Mouse (Mus musculus): ENCODE data around the gene Eda2r. TPM values are rescaled to one million over a fixed set of nuclear protein-coding genes. Genes with fewer than 3 reads are reported as not detected.

Eda2r gene
- 0.07 and 0.14 TPM in 2 replicates for polyA plus RNA-seq (2012; rRNA removed)

DNA sequence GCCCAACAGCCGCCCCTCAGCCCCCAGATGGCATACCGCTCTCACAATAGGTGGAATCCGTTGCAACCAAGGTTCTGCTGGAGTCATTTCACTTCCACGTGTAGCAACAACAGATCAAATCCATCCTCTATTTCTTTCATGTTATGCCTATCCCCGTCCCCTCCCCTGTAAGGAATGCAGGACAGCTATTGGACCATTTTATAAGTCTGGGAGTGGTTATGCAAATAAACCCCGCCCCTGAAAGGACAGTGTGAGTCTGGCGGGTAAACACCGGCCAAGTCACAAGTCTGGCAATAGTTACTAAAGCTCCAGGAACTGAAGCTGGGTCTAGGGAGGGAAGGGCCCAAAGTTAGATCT lies at the start of gene Eda2r:
TSS of gene Eda2r (minus strand) at position 152 of the 357 bp plus-strand sequence.
- no peak within 1 kb of the TSS for H3K4me3 ChIP-seq (ENCODE audit: extremely low read depth, insufficient read depth, insufficient read length)
- no peak for TF ChIP-seq CTCF (IDR thresholded peaks at IDR 0.05; ENCODE audit: extremely low read depth, insufficient read depth, insufficient read length, insufficient replicate concordance)
- no peak for TF ChIP-seq POLR2A (IDR thresholded peaks at IDR 0.05; ENCODE audit: low read depth, low read length)
- 23% methylated on average over 8 of the region's 8 CpGs for WGBS
- H3K4me1 ChIP-seq (ENCODE audit: control insufficient read depth, insufficient read depth, insufficient read length): no peaks in the 10 kb centered on the region
- no peak for DNase-seq (ENCODE audit: low read depth in 1 of 2, low spot score in 2 of 2)
- H3K27ac ChIP-seq (ENCODE audit: insufficient read depth, low read length): no peak within 1 kb of the TSS
- no peaks in the 10 kb centered on the region for H3K36me3 ChIP-seq (ENCODE audit: control insufficient read depth, insufficient read depth, low read length)
- H3K27me3 ChIP-seq (ENCODE audit: control insufficient read depth, insufficient read depth, low read length): no peaks in the 10 kb centered on the region

DNA sequence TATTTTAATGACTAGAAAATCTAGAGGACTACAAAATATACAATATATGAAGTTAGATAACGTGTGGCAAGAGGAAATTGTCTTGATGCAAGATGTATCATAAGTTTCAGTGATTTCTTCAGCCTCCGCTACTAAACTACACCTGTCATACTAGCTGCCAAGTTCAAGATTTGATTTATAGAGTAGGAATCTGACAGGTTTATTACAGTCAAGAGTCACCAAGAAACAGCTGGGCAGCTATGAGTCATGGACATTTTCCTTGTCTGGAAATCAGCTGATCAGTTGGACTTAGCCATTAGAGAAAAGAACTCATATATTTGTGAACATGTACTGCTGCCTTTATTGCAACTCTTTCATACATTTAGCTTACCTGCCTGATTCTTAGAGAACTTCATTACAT lies 20.9 kb upstream of the Eda2r start:
- Histone ChIP-seq H3K4me1 (ENCODE audit: control insufficient read depth, insufficient read depth, insufficient read length) (no peaks in the 10 kb centered on the region), H3K27ac (ENCODE audit: insufficient read depth, low read length) (no peak overlapping the region), H3K36me3 (ENCODE audit: control insufficient read depth, insufficient read depth, low read length) (no peaks in the 10 kb centered on the region), H3K4me3 (ENCODE audit: extremely low read depth, insufficient read depth, insufficient read length) (no peak overlapping the region), H3K27me3 (ENCODE audit: control insufficient read depth, insufficient read depth, low read length) (no peaks in the 10 kb centered on the region)
- TF ChIP-seq CTCF (IDR thresholded peaks at IDR 0.05; ENCODE audit: extremely low read depth, insufficient read depth, insufficient read length, insufficient replicate concordance): no peak
- no peak for TF ChIP-seq POLR2A (IDR thresholded peaks at IDR 0.05; ENCODE audit: low read depth, low read length)
- WGBS: 65% methylated on average over 2 of the region's 2 CpGs
- no peak for DNase-seq (ENCODE audit: low read depth in 1 of 2, low spot score in 2 of 2)

DNA sequence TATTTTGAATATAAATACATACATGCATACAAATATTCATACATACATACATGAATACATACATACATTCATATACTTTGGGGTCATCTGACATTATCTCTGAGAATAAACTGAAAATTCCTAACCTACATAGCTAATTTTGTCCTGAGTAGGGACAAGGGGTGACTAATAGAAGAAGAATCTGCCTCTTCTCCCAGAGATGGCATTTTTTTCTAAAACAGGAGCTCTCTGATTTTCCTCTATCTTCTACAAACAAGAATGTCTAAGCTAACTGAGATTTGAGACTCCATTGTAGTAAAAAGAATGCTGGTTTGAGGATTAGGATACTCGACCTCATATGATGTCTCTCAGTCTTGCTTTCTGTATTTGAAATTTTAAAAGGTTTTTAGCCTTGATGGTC lies 1.1 kb upstream of the Eda2r start:
- Histone ChIP-seq H3K4me1 (ENCODE audit: control insufficient read depth, insufficient read depth, insufficient read length) (no peaks in the 10 kb centered on the region), H3K4me3 (ENCODE audit: extremely low read depth, insufficient read depth, insufficient read length) (no peak overlapping the region), H3K36me3 (ENCODE audit: control insufficient read depth, insufficient read depth, low read length) (no peaks in the 10 kb centered on the region), H3K27me3 (ENCODE audit: control insufficient read depth, insufficient read depth, low read length) (no peaks in the 10 kb centered on the region), H3K27ac (ENCODE audit: insufficient read depth, low read length) (no peak overlapping the region)
- WGBS: 54% methylated on average over 1 of the region's 1 CpGs
- TF ChIP-seq POLR2A (IDR thresholded peaks at IDR 0.05; ENCODE audit: low read depth, low read length): no peak
- TF ChIP-seq CTCF (IDR thresholded peaks at IDR 0.05; ENCODE audit: extremely low read depth, insufficient read depth, insufficient read length, insufficient replicate concordance): no peak
- DNase-seq (ENCODE audit: low read depth in 1 of 2, low spot score in 2 of 2): no peak

DNA sequence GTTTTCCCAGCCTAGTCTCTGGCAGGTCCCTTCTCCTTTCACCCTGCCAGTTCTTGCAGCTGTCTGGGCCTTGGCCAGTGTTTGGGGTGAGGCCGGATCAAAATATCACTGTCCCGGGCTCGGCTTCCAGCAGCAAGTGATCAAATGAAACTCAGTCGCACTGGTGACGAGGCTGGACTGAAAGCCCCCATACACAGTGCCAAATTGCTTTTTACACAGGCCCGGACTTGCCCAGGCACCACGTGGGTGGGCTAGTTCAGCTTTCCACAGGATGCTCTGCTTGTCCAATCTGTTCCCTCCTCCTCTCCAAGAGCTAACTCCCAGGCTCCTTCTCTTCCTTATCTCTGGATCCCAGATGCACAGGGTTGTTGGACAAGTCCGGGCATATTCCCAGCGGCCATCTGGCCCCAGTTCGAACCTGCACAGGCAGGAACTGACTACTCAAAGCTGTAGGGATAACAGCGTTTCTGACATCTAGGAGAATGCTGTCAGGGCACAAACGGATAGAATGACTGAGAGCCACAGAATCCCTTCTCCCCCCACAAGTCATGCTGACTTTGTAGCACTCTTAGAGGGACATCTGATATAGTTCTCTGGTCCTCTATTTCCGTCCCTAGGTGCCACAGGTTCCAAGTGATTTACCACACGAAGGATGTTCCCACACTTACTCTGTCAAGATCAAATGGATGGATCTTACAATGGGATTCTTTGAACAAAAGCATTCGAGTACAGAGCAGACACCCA lies 523 bp downstream of the Eda2r start:
- no peaks in the 10 kb centered on the region for H3K27me3 ChIP-seq (ENCODE audit: control insufficient read depth, insufficient read depth, low read length)
- TF ChIP-seq POLR2A (IDR thresholded peaks at IDR 0.05; ENCODE audit: low read depth, low read length) (no peak), CTCF (IDR thresholded peaks at IDR 0.05; ENCODE audit: extremely low read depth, insufficient read depth, insufficient read length, insufficient replicate concordance) (no peak)
- WGBS: 34% methylated on average over 15 of the region's 15 CpGs
- no peaks in the 10 kb centered on the region for H3K36me3 ChIP-seq (ENCODE audit: control insufficient read depth, insufficient read depth, low read length)
- DNase-seq (ENCODE audit: low read depth in 1 of 2, low spot score in 2 of 2): no peak
- no peaks in the 10 kb centered on the region for H3K4me1 ChIP-seq (ENCODE audit: control insufficient read depth, insufficient read depth, insufficient read length)
- no peak overlapping the region for H3K4me3 ChIP-seq (ENCODE audit: extremely low read depth, insufficient read depth, insufficient read length)
- H3K27ac ChIP-seq (ENCODE audit: insufficient read depth, low read length): no peak overlapping the region

DNA sequence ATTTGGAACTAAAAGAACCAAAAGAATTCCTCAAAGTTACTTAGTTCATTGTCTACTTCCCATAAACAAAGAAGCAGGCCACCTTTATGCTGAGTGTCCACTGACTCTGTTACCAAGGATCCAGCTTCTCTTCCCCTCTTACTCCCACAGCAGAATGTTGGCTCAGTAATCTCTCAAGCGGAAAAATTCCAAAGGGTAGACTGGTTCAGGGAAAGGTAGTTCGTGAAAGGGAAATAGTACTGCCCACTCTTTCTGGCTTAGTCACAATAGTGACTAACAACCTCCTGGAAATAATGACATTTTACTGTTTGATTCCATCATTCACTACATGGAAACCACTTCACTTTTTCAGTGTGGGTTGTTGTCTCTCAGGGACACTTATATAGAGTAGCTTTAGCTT lies 4.2 kb downstream of the Eda2r start:
- H3K36me3 ChIP-seq (ENCODE audit: control insufficient read depth, insufficient read depth, low read length): no peaks in the 10 kb centered on the region
- 93% methylated on average over 2 of the region's 2 CpGs for WGBS
- no peaks in the 10 kb centered on the region for H3K27me3 ChIP-seq (ENCODE audit: control insufficient read depth, insufficient read depth, low read length)
- no peak overlapping the region for H3K4me3 ChIP-seq (ENCODE audit: extremely low read depth, insufficient read depth, insufficient read length)
- DNase-seq (ENCODE audit: low read depth in 1 of 2, low spot score in 2 of 2): no peak
- TF ChIP-seq POLR2A (IDR thresholded peaks at IDR 0.05; ENCODE audit: low read depth, low read length) (no peak), CTCF (IDR thresholded peaks at IDR 0.05; ENCODE audit: extremely low read depth, insufficient read depth, insufficient read length, insufficient replicate concordance) (no peak)
- no peaks in the 10 kb centered on the region for H3K4me1 ChIP-seq (ENCODE audit: control insufficient read depth, insufficient read depth, insufficient read length)
- no peak overlapping the region for H3K27ac ChIP-seq (ENCODE audit: insufficient read depth, low read length)

DNA sequence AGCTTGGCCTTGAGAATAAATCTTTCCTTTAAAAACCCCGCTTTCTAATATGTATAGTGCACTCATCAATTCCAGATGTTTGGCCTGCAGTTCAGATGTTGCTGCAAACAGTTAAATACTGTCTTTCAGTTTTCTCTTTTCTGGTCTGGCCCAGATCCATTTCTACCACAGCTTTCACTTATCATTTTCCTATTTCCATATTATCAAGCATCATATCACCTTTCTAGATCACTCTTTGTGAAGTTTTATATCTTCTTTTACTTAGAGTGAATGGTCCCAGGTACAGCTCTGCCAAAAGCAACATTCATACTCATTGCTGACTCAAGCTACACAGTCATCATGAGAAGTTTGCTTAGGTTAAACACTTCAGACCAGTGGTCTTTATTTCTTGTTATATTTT lies 7.8 kb downstream of the Eda2r start:
- no peaks in the 10 kb centered on the region for H3K4me1 ChIP-seq (ENCODE audit: control insufficient read depth, insufficient read depth, insufficient read length)
- no peak for TF ChIP-seq POLR2A (IDR thresholded peaks at IDR 0.05; ENCODE audit: low read depth, low read length)
- no peak for TF ChIP-seq CTCF (IDR thresholded peaks at IDR 0.05; ENCODE audit: extremely low read depth, insufficient read depth, insufficient read length, insufficient replicate concordance)
- no peak for DNase-seq (ENCODE audit: low read depth in 1 of 2, low spot score in 2 of 2)
- H3K36me3 ChIP-seq (ENCODE audit: control insufficient read depth, insufficient read depth, low read length): no peaks in the 10 kb centered on the region
- WGBS: 72% methylated on average over 1 of the region's 1 CpGs
- no peak overlapping the region for H3K4me3 ChIP-seq (ENCODE audit: extremely low read depth, insufficient read depth, insufficient read length)
- no peaks in the 10 kb centered on the region for H3K27me3 ChIP-seq (ENCODE audit: control insufficient read depth, insufficient read depth, low read length)
- no peak overlapping the region for H3K27ac ChIP-seq (ENCODE audit: insufficient read depth, low read length)

DNA sequence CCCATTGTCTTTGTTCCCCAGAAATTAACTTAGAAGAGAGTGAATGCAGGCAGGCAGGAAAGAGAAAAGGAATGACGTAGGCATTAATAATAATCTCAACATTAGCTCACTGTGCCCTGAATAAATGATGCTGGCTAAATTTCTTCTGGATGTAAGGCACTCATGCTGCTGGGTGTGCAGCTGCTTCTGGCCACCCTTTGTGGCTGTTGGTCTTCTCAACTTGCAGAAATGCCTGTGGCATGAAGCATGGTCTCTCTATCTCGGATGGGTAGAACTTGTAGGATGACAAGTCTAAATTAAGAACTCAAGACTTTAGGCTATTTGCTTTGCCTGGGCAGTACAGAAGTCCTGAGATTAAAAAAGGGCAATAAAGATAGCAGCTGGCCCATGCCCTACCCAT lies 8.3 kb downstream of the Eda2r start:
- no peak overlapping the region for H3K27ac ChIP-seq (ENCODE audit: insufficient read depth, low read length)
- no peaks in the 10 kb centered on the region for H3K27me3 ChIP-seq (ENCODE audit: control insufficient read depth, insufficient read depth, low read length)
- H3K4me1 ChIP-seq (ENCODE audit: control insufficient read depth, insufficient read depth, insufficient read length): no peaks in the 10 kb centered on the region
- H3K36me3 ChIP-seq (ENCODE audit: control insufficient read depth, insufficient read depth, low read length): no peaks in the 10 kb centered on the region
- WGBS: 86% methylated on average over 2 of the region's 2 CpGs
- no peak for TF ChIP-seq POLR2A (IDR thresholded peaks at IDR 0.05; ENCODE audit: low read depth, low read length)
- TF ChIP-seq CTCF (IDR thresholded peaks at IDR 0.05; ENCODE audit: extremely low read depth, insufficient read depth, insufficient read length, insufficient replicate concordance): no peak
- DNase-seq (ENCODE audit: low read depth in 1 of 2, low spot score in 2 of 2): no peak
- no peak overlapping the region for H3K4me3 ChIP-seq (ENCODE audit: extremely low read depth, insufficient read depth, insufficient read length)

Measured in spleen, adult 2 months (tissue).